In the genomic region with DNA sequence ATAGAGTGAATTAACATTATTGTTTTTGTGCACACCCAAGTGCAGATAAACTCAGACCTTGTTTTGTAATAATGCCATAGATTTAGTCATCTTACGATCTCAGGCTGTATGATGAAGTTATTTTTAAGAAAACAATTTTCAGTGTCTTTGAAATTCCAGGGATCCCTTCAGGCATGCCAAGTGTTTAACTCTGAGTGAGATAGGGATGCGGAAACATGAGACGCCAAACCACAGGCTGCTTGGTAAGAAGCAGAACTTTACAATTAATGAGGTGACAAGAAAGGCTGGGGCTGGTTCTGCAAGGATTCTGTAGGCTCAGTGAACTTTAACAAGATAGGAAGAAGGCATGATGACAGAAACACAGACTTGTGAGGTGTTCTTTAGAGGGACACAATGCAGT, we compare ENCODE assay signal across 23 mouse cellular contexts.
A peak's percentile ranks its signal among the peaks of the same experiment; 100 is the strongest.
DNase-seq lines count a peak whose midpoint lies in the region; ATAC-seq and TF ChIP-seq lines count a peak whose summit lies in the region.
"Had no signal": no experiment of that assay in that cellular context is flagged by ENCODE, and none has a peak within 500 bp of the region (broad histone marks: within the 10 kb centered on the region; RNA-seq: fewer than 3 reads in every experiment).

No protein-coding gene starts in this region.

- CTCF ChIA-PET in Patski (lab: Charles Lee), result interaction anchor here (0.8 to 1.5 kb wide), 2 partner anchors 16 to 55 kb away, joined by 3 read pairs; no protein-coding TSS in a partner anchor

- no peak overlapping the region for H3K27ac ChIP-seq in embryonic facial prominence, embryonic 14.5 days (replicated peaks; ENCODE audit: low read depth, low read length)
- no peak overlapping the region for H3K27ac ChIP-seq in embryonic facial prominence, embryonic 10.5 days (replicated peaks)
- no peak overlapping the region for H3K27ac ChIP-seq in kidney, embryonic 16.5 days (ENCODE audit: low read length)
- no peak overlapping the region for H3K27ac ChIP-seq in midbrain, embryonic 10.5 days (replicated peaks)
- H3K27ac ChIP-seq: embryonic facial prominence, embryonic 13.5 days; forebrain, embryonic 13.5 days; gastrocnemius, adult 2 months; heart, embryonic 15.5 days; hindbrain, embryonic 13.5 days; hindbrain, postnatal 0 days had no signal

- no peaks in the 10 kb centered on the region for H3K9me3 ChIP-seq in embryonic facial prominence, embryonic 14.5 days (ENCODE audit: control insufficient read depth, low read length)
- H3K9me3 ChIP-seq in embryonic facial prominence, embryonic 10.5 days, result no peaks in the 10 kb centered on the region
- no peaks in the 10 kb centered on the region for H3K9me3 ChIP-seq in kidney, embryonic 16.5 days (ENCODE audit: low read length)
- H3K9me3 ChIP-seq in midbrain, embryonic 10.5 days (replicated peaks), result no peaks in the 10 kb centered on the region
- H3K9me3 ChIP-seq: embryonic facial prominence, embryonic 13.5 days; forebrain, embryonic 13.5 days; heart, embryonic 15.5 days; hindbrain, embryonic 13.5 days had no signal

- in situ Hi-C loops in Patski (cut with MboI; ENCODE audit: low pct_unique_long_range_greater_than_20kb), result no loop called here

- no peak for ATAC-seq in embryonic facial prominence, embryonic 14.5 days (ENCODE audit: low read depth)
- peak; percentile 69; the same call in 1 of the 2 replicates for ATAC-seq in kidney, embryonic 16.5 days (ENCODE audit: low FRiP score, low TSS enrichment)
- ATAC-seq in Patski, result peak; percentile 81
- ATAC-seq: forebrain, embryonic 13.5 days; forebrain, postnatal 0 days; hindbrain, postnatal 0 days had no signal

- WGBS in embryonic facial prominence, embryonic 14.5 days, result 39% methylated on average over 3 of the region's 3 CpGs
- WGBS in embryonic facial prominence, embryonic 10.5 days, result 64% methylated on average over 3 of the region's 3 CpGs
- 43% methylated on average over 3 of the region's 3 CpGs for WGBS in kidney, embryonic 16.5 days
- WGBS in midbrain, embryonic 10.5 days, result 65% methylated on average over 3 of the region's 3 CpGs

- H3K4me3 ChIP-seq in embryonic facial prominence, embryonic 14.5 days (ENCODE audit: low read depth, low read length), result no peak overlapping the region
- no peak overlapping the region for H3K4me3 ChIP-seq in embryonic facial prominence, embryonic 10.5 days
- H3K4me3 ChIP-seq in kidney, embryonic 16.5 days (ENCODE audit: low read length), result no peak overlapping the region
- no peak overlapping the region for H3K4me3 ChIP-seq in midbrain, embryonic 10.5 days
- H3K4me3 ChIP-seq: embryonic facial prominence, embryonic 13.5 days; forebrain, embryonic 13.5 days; gastrocnemius, adult 2 months; heart, embryonic 15.5 days; hindbrain, embryonic 13.5 days had no signal

- no peaks in the 10 kb centered on the region for H3K4me1 ChIP-seq in embryonic facial prominence, embryonic 14.5 days (ENCODE audit: control insufficient read depth, insufficient read depth, low read length)
- no peaks in the 10 kb centered on the region for H3K4me1 ChIP-seq in embryonic facial prominence, embryonic 10.5 days
- H3K4me1 ChIP-seq in kidney, embryonic 16.5 days (ENCODE audit: insufficient read depth, low read length), result 0 out of 2 replicates have a peak, but pooled peaks cover 6% of the 10 kb centered on the region
- peaks cover 2% of the 10 kb centered on the region; the same call in 1 of the 2 replicates for H3K4me1 ChIP-seq in midbrain, embryonic 10.5 days
- H3K4me1 ChIP-seq: forebrain, embryonic 13.5 days; heart, embryonic 15.5 days; hindbrain, embryonic 13.5 days had no signal

- no peak for TF ChIP-seq CTCF in Patski (IDR thresholded peaks at IDR 0.05)

- H3K9ac ChIP-seq in embryonic facial prominence, embryonic 14.5 days (ENCODE audit: low read depth, low read length), result no peak overlapping the region
- H3K9ac ChIP-seq in kidney, embryonic 16.5 days (replicated peaks; ENCODE audit: low read length), result no peak overlapping the region
- H3K9ac ChIP-seq: embryonic facial prominence, embryonic 13.5 days; forebrain, embryonic 13.5 days; forebrain, postnatal 0 days; heart, embryonic 15.5 days; hindbrain, embryonic 13.5 days had no signal

- POLR2A ChIA-PET in Patski (lab: Charles Lee), result no interaction called here

- H3K4me2 ChIP-seq in embryonic facial prominence, embryonic 14.5 days (ENCODE audit: low read depth, low read length), result no peak overlapping the region
- H3K4me2 ChIP-seq in kidney, embryonic 16.5 days (replicated peaks; ENCODE audit: low read depth, low read length), result no peak overlapping the region
- H3K4me2 ChIP-seq: embryonic facial prominence, embryonic 13.5 days; forebrain, embryonic 13.5 days; heart, embryonic 11.5 days; heart, embryonic 15.5 days; hindbrain, embryonic 13.5 days had no signal

- no peaks in the 10 kb centered on the region for H3K27me3 ChIP-seq in embryonic facial prominence, embryonic 14.5 days (replicated peaks; ENCODE audit: control insufficient read depth, insufficient read depth, low read length)
- no peaks in the 10 kb centered on the region for H3K27me3 ChIP-seq in embryonic facial prominence, embryonic 10.5 days (replicated peaks; ENCODE audit: low read depth, poor library complexity, severe bottlenecking)
- no peaks in the 10 kb centered on the region for H3K27me3 ChIP-seq in kidney, embryonic 16.5 days (ENCODE audit: insufficient read depth, low read length)
- no peaks in the 10 kb centered on the region for H3K27me3 ChIP-seq in Patski
- no peaks in the 10 kb centered on the region for H3K27me3 ChIP-seq in midbrain, embryonic 10.5 days (ENCODE audit: low read depth, poor library complexity, severe bottlenecking)
- H3K27me3 ChIP-seq: embryonic facial prominence, embryonic 13.5 days; forebrain, embryonic 13.5 days; heart, embryonic 15.5 days; hindbrain, embryonic 13.5 days had no signal

- no peaks in the 10 kb centered on the region for H3K36me3 ChIP-seq in embryonic facial prominence, embryonic 14.5 days (ENCODE audit: control insufficient read depth, insufficient read depth, low read length)
- no peaks in the 10 kb centered on the region for H3K36me3 ChIP-seq in embryonic facial prominence, embryonic 10.5 days (replicated peaks)
- no peaks in the 10 kb centered on the region for H3K36me3 ChIP-seq in kidney, embryonic 16.5 days (ENCODE audit: insufficient read depth, low read length)
- H3K36me3 ChIP-seq in midbrain, embryonic 10.5 days, result no peaks in the 10 kb centered on the region
- H3K36me3 ChIP-seq: embryonic facial prominence, embryonic 13.5 days; heart, embryonic 15.5 days; hindbrain, embryonic 13.5 days had no signal

- peak; percentile 50 for DNase-seq in embryonic facial prominence, embryonic 14.5 days (ENCODE audit: low spot score)
- no peak for DNase-seq in embryonic facial prominence, embryonic 10.5 days (ENCODE audit: low spot score)
- no peak for DNase-seq in kidney, adult 18-20 months
- peak; percentile 6 for DNase-seq in Patski (ENCODE audit: low read depth, low spot score)
- peak; percentile 29 for DNase-seq in forelimb bud, embryonic 11.5 days (ENCODE audit: low read depth, low spot score)
- DNase-seq in midbrain, embryonic 10.5 days (ENCODE audit: low spot score), result no peak
- no peak for DNase-seq in cerebellum, adult 9-10 months
- DNase-seq: adrenal gland, adult 2 months; adrenal gland, postnatal 25 days; cerebellum, adult 2 months; cerebellum, postnatal 25 days; forebrain, postnatal 0 days; gastrocnemius, adult 2 months; gastrocnemius, postnatal 25 days; heart, adult 11 months; heart, postnatal 14 days had no signal

Comparison
In these comparisons a context has a peak if more than half of its experiments do, and no peak if none do; other contexts are left out.
1. DNase-seq: peak in embryonic facial prominence, embryonic 14.5 days (single experiment), Patski (single experiment) and forelimb bud, embryonic 11.5 days (single experiment); none in embryonic facial prominence, embryonic 10.5 days (single experiment), kidney, adult 18-20 months (single experiment), midbrain, embryonic 10.5 days (single experiment) and cerebellum, adult 9-10 months (single experiment).